Mouse (Mus musculus) liver, embryonic 14.5 days (tissue): ENCODE measurements around the gene Slc9b1.

Experiments
- CTCF ChIP-seq: IDR thresholded peaks from 2 replicates; pipeline ENCODE4 v1.5.1; 2016; ENCODE audit warnings: antibody characterized with exemption, low read depth, control low read depth
- EP300 ChIP-seq: IDR thresholded peaks from 2 replicates; pipeline ENCODE4 v1.6.1; 2016; ENCODE audit warnings: antibody characterized with exemption, low read depth

GRCm38 (mm10) chr3:135438531-135438912, 90.7 kb downstream of the Slc9b1 start:
- TF ChIP-seq EP300 (no peak), CTCF (no peak)
